Mouse (Mus musculus): ENCODE results near the gene Acly. TPM values are rescaled to one million over a fixed set of nuclear protein-coding genes. Genes with fewer than 3 reads are reported as not detected.
A peak's percentile ranks its signal among the peaks of the same experiment; 100 is the strongest.

Acly gene
- polyA plus RNA-seq (2015; fragmentation: Nextera tagmentation; extraction: Ambion mirVana): 213 and 218 TPM in 2 replicates

GRCm38 (mm10) chr11:100527458-100528374 lies at the start of gene Acly:
Acly (minus strand) TSS chr11:100528000.
- Histone ChIP-seq H3K4me2 (peak within 1 kb of the TSS; percentile 83), H3K27ac (replicated peaks) (peak within 1 kb of the TSS; percentile 89), H3K9me3 (replicated peaks) (no peaks in the 10 kb centered on the region), H3K27me3 (replicated peaks) (no peaks in the 10 kb centered on the region), H3K36me3 (peaks cover 14% of the 10 kb centered on the region), H3K4me3 (replicated peaks) (peak within 1 kb of the TSS; percentile 88), H3K4me1 (peaks cover 38% of the 10 kb centered on the region), H3K9ac (replicated peaks) (peak within 1 kb of the TSS; percentile 77)
- WGBS: under 1% methylated on average over 53 of the region's 54 CpGs
- ATAC-seq (ENCODE audit: low FRiP score): peak; percentile 99

GRCm38 (mm10) chr11:100576256-100576655 lies 48.5 kb upstream of the Acly start:
- no peak for ATAC-seq (ENCODE audit: low FRiP score)
- H3K4me3 ChIP-seq (replicated peaks): 0 out of 2 replicates have a peak overlapping the region, but pooled peaks have one; percentile 58
- peaks cover 21% of the 10 kb centered on the region for H3K36me3 ChIP-seq
- no peak overlapping the region for H3K27ac ChIP-seq (replicated peaks)
- peaks cover 38% of the 10 kb centered on the region for H3K4me1 ChIP-seq
- H3K27me3 ChIP-seq (replicated peaks): no peaks in the 10 kb centered on the region
- H3K9ac ChIP-seq (replicated peaks): 0 out of 2 replicates have a peak overlapping the region, but pooled peaks have one; percentile 54
- peak overlapping the region; percentile 87 for H3K4me2 ChIP-seq
- 74% methylated on average over 21 of the region's 21 CpGs for WGBS
- H3K9me3 ChIP-seq (replicated peaks): no peaks in the 10 kb centered on the region

GRCm38 (mm10) chr11:100575484-100575855 lies 47.7 kb upstream of the Acly start:
- Histone ChIP-seq H3K27ac (replicated peaks) (peak overlapping the region; percentile 77), H3K4me1 (peaks cover 45% of the 10 kb centered on the region), H3K36me3 (peaks cover 14% of the 10 kb centered on the region), H3K4me3 (replicated peaks) (peak overlapping the region; percentile 58), H3K9ac (replicated peaks) (peak overlapping the region; percentile 54), H3K4me2 (peak overlapping the region; percentile 87), H3K27me3 (replicated peaks) (no peaks in the 10 kb centered on the region), H3K9me3 (replicated peaks) (no peaks in the 10 kb centered on the region)
- 0 out of 2 replicates have a peak, but pooled peaks have one; percentile 12 for ATAC-seq (ENCODE audit: low FRiP score)
- 47% methylated on average over 2 of the region's 2 CpGs for WGBS

- Histone ChIP-seq H3K9me3 (replicated peaks) (no peaks in the 10 kb centered on the region), H3K4me3 (replicated peaks) (peak within 1 kb of the TSS; percentile 58), H3K4me1 (peaks cover 45% of the 10 kb centered on the region), H3K27me3 (replicated peaks) (no peaks in the 10 kb centered on the region), H3K4me2 (peak within 1 kb of the TSS; percentile 87), H3K9ac (replicated peaks) (peak within 1 kb of the TSS; percentile 54), H3K27ac (replicated peaks) (peak within 1 kb of the TSS; percentile 77), H3K36me3 (peaks cover 10% of the 10 kb centered on the region; the same call in 1 of the 2 replicates)
- 2% methylated on average over 47 of the region's 47 CpGs for WGBS
- peak; percentile 67 for ATAC-seq (ENCODE audit: low FRiP score)
Observed at GRCm38 (mm10) chr11:100574708-100575483, 47.1 kb upstream of the Acly start, which contains the start of gene Cnp. Cnp (plus strand) TSS chr11:100574904.

GRCm38 (mm10) chr11:100574188-100574587 lies 46.4 kb upstream of the Acly start:
- WGBS: 90% methylated on average over 3 of the region's 3 CpGs
- no peak overlapping the region for H3K27ac ChIP-seq (replicated peaks)

GRCm38 (mm10) chr11:100571202-100571567 lies 43.4 kb upstream of the Acly start:
- H3K9me3 ChIP-seq (replicated peaks): no peaks in the 10 kb centered on the region
- WGBS: 10% methylated on average over 16 of the region's 16 CpGs
- no peaks in the 10 kb centered on the region for H3K27me3 ChIP-seq (replicated peaks)
- ATAC-seq (ENCODE audit: low FRiP score): peak; percentile 25; the same call in 1 of the 2 replicates
- H3K4me1 ChIP-seq: peaks cover 32% of the 10 kb centered on the region
- H3K4me3 ChIP-seq (replicated peaks): peak overlapping the region; percentile 21
- no peaks in the 10 kb centered on the region for H3K36me3 ChIP-seq
- no peak overlapping the region for H3K27ac ChIP-seq (replicated peaks)
- H3K9ac ChIP-seq (replicated peaks): peak overlapping the region; percentile 11
- peak overlapping the region; percentile 56 for H3K4me2 ChIP-seq

More at GRCm38 (mm10) chr11:100574188-100574587, 46.4 kb upstream of the Acly start:
- H3K4me1 ChIP-seq: peaks cover 44% of the 10 kb centered on the region
- H3K27me3 ChIP-seq (replicated peaks): no peaks in the 10 kb centered on the region
- 0 out of 2 replicates have a peak, but pooled peaks cover 4% of the 10 kb centered on the region for H3K36me3 ChIP-seq
- no peak for ATAC-seq (ENCODE audit: low FRiP score)
- H3K4me2 ChIP-seq: peak overlapping the region; percentile 87
- H3K9ac ChIP-seq (replicated peaks): no peak overlapping the region
- no peaks in the 10 kb centered on the region for H3K9me3 ChIP-seq (replicated peaks)
- H3K4me3 ChIP-seq (replicated peaks): peak overlapping the region; percentile 58; the same call in 1 of the 2 replicates

- H3K4me1 ChIP-seq: peaks cover 27% of the 10 kb centered on the region
- ATAC-seq (ENCODE audit: low FRiP score): peak; percentile 45
- peak overlapping the region; percentile 11 for H3K9ac ChIP-seq (replicated peaks)
- H3K27ac ChIP-seq (replicated peaks): no peak overlapping the region
- 14% methylated on average over 8 of the region's 8 CpGs for WGBS
- H3K36me3 ChIP-seq: no peaks in the 10 kb centered on the region
- H3K4me3 ChIP-seq (replicated peaks): peak overlapping the region; percentile 21
- no peaks in the 10 kb centered on the region for H3K9me3 ChIP-seq (replicated peaks)
- H3K27me3 ChIP-seq (replicated peaks): no peaks in the 10 kb centered on the region
- peak overlapping the region; percentile 56 for H3K4me2 ChIP-seq
Observed at GRCm38 (mm10) chr11:100570430-100571201, 42.8 kb upstream of the Acly start.

GRCm38 (mm10) chr11:100569789-100570188 lies 42.0 kb upstream of the Acly start:
- H3K27me3 ChIP-seq (replicated peaks): no peaks in the 10 kb centered on the region

GRCm38 (mm10) chr11:100568692-100569091 lies 40.9 kb upstream of the Acly start:
- no peak for ATAC-seq (ENCODE audit: low FRiP score)
- Histone ChIP-seq H3K4me3 (replicated peaks) (no peak overlapping the region), H3K27ac (replicated peaks) (no peak overlapping the region), H3K4me1 (peaks cover 16% of the 10 kb centered on the region), H3K9ac (replicated peaks) (no peak overlapping the region), H3K27me3 (replicated peaks) (no peaks in the 10 kb centered on the region), H3K9me3 (replicated peaks) (no peaks in the 10 kb centered on the region), H3K36me3 (no peaks in the 10 kb centered on the region), H3K4me2 (no peak overlapping the region)
- 87% methylated on average over 8 of the region's 8 CpGs for WGBS

More at GRCm38 (mm10) chr11:100569789-100570188, 42.0 kb upstream of the Acly start:
- Histone ChIP-seq H3K27ac (replicated peaks) (no peak overlapping the region), H3K9ac (replicated peaks) (no peak overlapping the region), H3K4me2 (no peak overlapping the region), H3K36me3 (no peaks in the 10 kb centered on the region), H3K4me3 (replicated peaks) (no peak overlapping the region), H3K4me1 (peaks cover 20% of the 10 kb centered on the region), H3K9me3 (replicated peaks) (no peaks in the 10 kb centered on the region)
- no peak for ATAC-seq (ENCODE audit: low FRiP score)
- 70% methylated on average over 9 of the region's 9 CpGs for WGBS

GRCm38 (mm10) chr11:100567815-100568245 lies 40.0 kb upstream of the Acly start:
- Histone ChIP-seq H3K4me3 (replicated peaks) (no peak overlapping the region), H3K4me1 (peaks cover 16% of the 10 kb centered on the region), H3K27me3 (replicated peaks) (no peaks in the 10 kb centered on the region), H3K9me3 (replicated peaks) (no peaks in the 10 kb centered on the region), H3K4me2 (no peak overlapping the region), H3K36me3 (no peaks in the 10 kb centered on the region), H3K9ac (replicated peaks) (no peak overlapping the region), H3K27ac (replicated peaks) (no peak overlapping the region)
- 55% methylated on average over 9 of the region's 9 CpGs for WGBS
- ATAC-seq (ENCODE audit: low FRiP score): no peak

GRCm38 (mm10) chr11:100567229-100567628 lies 39.4 kb upstream of the Acly start:
- Histone ChIP-seq H3K9ac (replicated peaks) (no peak overlapping the region), H3K9me3 (replicated peaks) (no peaks in the 10 kb centered on the region), H3K4me3 (replicated peaks) (no peak overlapping the region), H3K4me1 (peaks cover 16% of the 10 kb centered on the region), H3K27me3 (replicated peaks) (no peaks in the 10 kb centered on the region), H3K27ac (replicated peaks) (no peak overlapping the region), H3K4me2 (no peak overlapping the region), H3K36me3 (no peaks in the 10 kb centered on the region)
- ATAC-seq (ENCODE audit: low FRiP score): no peak
- 83% methylated on average over 5 of the region's 5 CpGs for WGBS

All from neural tube, embryonic 15.5 days (tissue).